Mouse (Mus musculus) cerebellum, adult 2 months (tissue): ENCODE measurements at regions not wholly inside any gene's neighbourhood (a gene's known extent, or its start where the extent isn't known, plus 50 kb on each side); places are given as distances from the start of the nearest gene placed in this dataset.

Source experiments
- CTCF ChIP-seq: fragments of 200-500 bp; IDR thresholded peaks from 2 replicates; pipeline ENCODE4 v1.5.1; 2011; ENCODE audit warnings: low read depth, mild to moderate bottlenecking, control low read depth, low read length, moderate library complexity, borderline replicate concordance; ENCODE audit not compliant: insufficient read depth
- POLR2A ChIP-seq: fragments of 200-500 bp; IDR thresholded peaks from 2 replicates; pipeline ENCODE4 v1.6.1; 2011; ENCODE audit warnings: low read length, control low read depth, borderline replicate concordance; ENCODE audit not compliant: insufficient read depth

- no peak for TF ChIP-seq POLR2A
- no peak for TF ChIP-seq CTCF
These were observed 77.2 kb downstream of the Ddx3x start for GRCm38 (mm10) chrX:13357973-13358372.
